Mouse (Mus musculus): Measurements from ENCODE around the gene Pdlim3. TPM values are rescaled to one million over a fixed set of nuclear protein-coding genes. Genes with fewer than 3 reads are reported as not detected.

The Pdlim3 gene
- total and polyA plus RNA-seq, 3 experiments: 0.27 TPM; not detected in 2

DNA sequence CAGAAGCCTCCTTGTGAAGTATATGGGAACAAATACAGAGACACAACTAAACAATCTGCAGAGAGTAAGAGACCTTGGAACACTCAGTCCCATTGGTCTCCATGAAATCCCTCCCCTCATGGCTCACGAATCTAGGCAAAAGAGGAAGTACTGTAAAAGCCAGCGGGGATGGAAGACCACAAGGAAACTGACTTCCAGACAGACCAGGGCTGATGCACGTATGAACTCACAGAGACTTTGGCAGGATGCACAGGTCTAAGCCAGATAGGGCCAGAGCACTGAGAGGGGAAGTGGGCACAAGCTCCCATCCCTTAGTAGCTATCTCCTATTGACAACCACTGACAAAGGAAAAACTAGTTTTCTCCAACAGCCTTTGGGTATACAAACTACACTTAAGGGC, 4.8 kb upstream of the Pdlim3 start:
- Histone ChIP-seq H3K4me3 (ENCODE audit: low read depth, low read length) (no peak overlapping the region), H3K36me3 (replicated peaks) (no peaks in the 10 kb centered on the region), H3K27me3 (ENCODE audit: insufficient read depth, low read length) (no peaks in the 10 kb centered on the region), H3K9me3 (replicated peaks) (no peaks in the 10 kb centered on the region), H3K4me1 (ENCODE audit: insufficient read depth, low read depth, low read length) (no peaks in the 10 kb centered on the region)
- TF ChIP-seq GATA2 (IDR thresholded peaks at IDR 0.05; ENCODE audit: borderline replicate concordance, low read depth, low read length) (no peak), POLR2AphosphoS5 (IDR thresholded peaks at IDR 0.05; ENCODE audit: insufficient replicate concordance, low read depth, low read length) (no peak), TAL1 (conservative IDR thresholded peaks at IDR 0.05; ENCODE audit: low read depth, low read length) (no peak), CTCF (IDR thresholded peaks at IDR 0.05; ENCODE audit: low read depth, low read length) (no peak), GATA1 (IDR thresholded peaks at IDR 0.05; ENCODE audit: borderline replicate concordance, low read length) (no peak)
- DNase-seq (ENCODE audit: low spot score) (no peak), ATAC-seq (ENCODE audit: extremely low read depth, insufficient number of reproducible peaks, low FRiP score, poor library complexity, severe bottlenecking) (no peak)

DNA sequence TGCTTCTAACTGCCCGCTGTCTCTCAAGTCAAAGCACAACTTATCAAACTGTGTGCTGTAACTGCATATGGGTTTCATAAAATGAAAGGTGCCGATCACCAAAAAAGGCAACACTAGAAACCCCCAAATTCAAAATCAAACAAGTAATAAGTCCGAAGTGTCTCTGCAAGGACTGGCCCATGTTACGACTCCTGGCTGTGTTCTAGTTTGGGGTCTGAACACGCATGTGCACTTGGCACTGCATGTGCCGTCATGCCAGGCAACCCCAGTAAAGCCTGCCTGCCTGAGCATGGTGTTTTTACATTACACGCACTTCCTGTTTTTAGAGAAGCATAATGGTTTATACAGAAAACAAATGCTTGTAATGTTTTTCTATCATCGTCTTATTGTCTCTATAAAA, 3.5 kb upstream of the Pdlim3 start:
- no peaks in the 10 kb centered on the region for H3K36me3 ChIP-seq (replicated peaks)

DNA sequence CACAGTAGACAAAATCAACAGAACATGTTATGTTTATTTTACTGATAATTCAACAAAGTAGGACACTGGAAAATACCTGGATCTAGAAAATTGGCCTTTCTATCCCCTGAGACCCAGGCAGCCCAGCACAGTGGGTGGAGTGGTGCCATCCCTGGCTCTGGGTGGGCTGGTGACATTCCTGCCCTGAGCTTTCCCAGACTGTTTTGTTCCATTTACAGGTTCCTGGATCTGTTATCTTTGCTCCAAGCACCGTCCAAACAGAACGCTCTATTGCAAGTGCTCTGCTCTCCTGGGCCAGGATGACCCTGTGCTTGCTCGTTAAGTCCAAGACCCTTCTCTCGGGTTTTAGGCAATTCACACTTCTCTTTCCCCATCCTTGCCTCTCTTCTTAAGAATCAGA, 1.5 kb upstream of the Pdlim3 start:
- H3K27me3 ChIP-seq (ENCODE audit: insufficient read depth, low read length): no peaks in the 10 kb centered on the region
- no peaks in the 10 kb centered on the region for H3K4me1 ChIP-seq (ENCODE audit: insufficient read depth, low read depth, low read length)
- no peak overlapping the region for H3K4me3 ChIP-seq (ENCODE audit: low read depth, low read length)
- H3K36me3 ChIP-seq (replicated peaks): no peaks in the 10 kb centered on the region
- ATAC-seq (ENCODE audit: extremely low read depth, insufficient number of reproducible peaks, low FRiP score, poor library complexity, severe bottlenecking) (no peak), DNase-seq (ENCODE audit: low spot score) (no peak)
- TF ChIP-seq POLR2AphosphoS5 (IDR thresholded peaks at IDR 0.05; ENCODE audit: insufficient replicate concordance, low read depth, low read length) (no peak), GATA1 (IDR thresholded peaks at IDR 0.05; ENCODE audit: borderline replicate concordance, low read length) (no peak), GATA2 (IDR thresholded peaks at IDR 0.05; ENCODE audit: borderline replicate concordance, low read depth, low read length) (no peak), TAL1 (conservative IDR thresholded peaks at IDR 0.05; ENCODE audit: low read depth, low read length) (no peak), CTCF (IDR thresholded peaks at IDR 0.05; ENCODE audit: low read depth, low read length) (no peak)
- H3K9me3 ChIP-seq (replicated peaks): no peaks in the 10 kb centered on the region

More for the DNA sequence above, 3.5 kb upstream of the Pdlim3 start:
- Histone ChIP-seq H3K27me3 (ENCODE audit: insufficient read depth, low read length) (no peaks in the 10 kb centered on the region), H3K9me3 (replicated peaks) (no peaks in the 10 kb centered on the region), H3K4me1 (ENCODE audit: insufficient read depth, low read depth, low read length) (no peaks in the 10 kb centered on the region), H3K4me3 (ENCODE audit: low read depth, low read length) (no peak overlapping the region)
- TF ChIP-seq POLR2AphosphoS5 (IDR thresholded peaks at IDR 0.05; ENCODE audit: insufficient replicate concordance, low read depth, low read length) (no peak), GATA2 (IDR thresholded peaks at IDR 0.05; ENCODE audit: borderline replicate concordance, low read depth, low read length) (no peak), GATA1 (IDR thresholded peaks at IDR 0.05; ENCODE audit: borderline replicate concordance, low read length) (no peak), TAL1 (conservative IDR thresholded peaks at IDR 0.05; ENCODE audit: low read depth, low read length) (no peak), CTCF (IDR thresholded peaks at IDR 0.05; ENCODE audit: low read depth, low read length) (no peak)
- DNase-seq (ENCODE audit: low spot score): no peak
- no peak for ATAC-seq (ENCODE audit: extremely low read depth, insufficient number of reproducible peaks, low FRiP score, poor library complexity, severe bottlenecking)

DNA sequence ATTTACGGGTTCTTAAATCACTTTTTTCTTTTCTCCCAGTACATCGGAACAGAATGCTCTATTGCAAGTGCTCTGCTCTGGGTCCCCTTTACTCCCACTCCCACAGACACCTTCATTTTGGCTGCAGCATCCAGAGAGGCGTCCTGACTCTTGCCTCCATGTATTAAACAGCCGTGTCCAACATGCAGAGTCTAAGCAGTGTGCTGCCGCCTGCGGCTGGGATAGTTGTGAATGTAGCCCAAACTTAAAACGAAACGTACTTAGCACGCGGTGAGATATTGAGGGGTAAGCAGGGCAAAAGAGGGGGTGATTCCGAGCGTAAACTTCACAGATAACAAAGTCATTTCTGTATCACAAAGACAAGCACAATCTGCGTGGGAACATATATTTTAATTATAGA, 709 bp upstream of the Pdlim3 start:
- no peaks in the 10 kb centered on the region for H3K27me3 ChIP-seq (ENCODE audit: insufficient read depth, low read length)

DNA sequence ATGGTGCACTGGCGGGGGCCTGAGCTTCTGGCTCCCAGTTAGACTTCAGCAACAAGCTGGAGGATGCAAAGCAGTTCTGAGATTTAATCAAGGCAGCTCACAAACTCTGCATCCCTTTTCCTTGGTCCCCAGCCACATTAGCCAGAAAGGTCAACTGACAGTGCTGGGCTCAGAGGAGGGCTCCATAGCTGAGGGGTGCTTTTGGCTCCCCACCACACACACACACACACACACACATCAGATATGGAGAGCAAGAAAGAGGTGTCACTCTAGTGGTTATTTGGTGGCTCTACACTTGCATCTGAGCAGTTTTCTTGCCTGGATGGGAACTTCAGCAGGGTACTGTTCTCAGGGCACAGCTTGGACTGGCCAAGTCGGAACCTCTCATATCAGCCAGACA, 514 bp downstream of the Pdlim3 start:
- TF ChIP-seq GATA1 (IDR thresholded peaks at IDR 0.05; ENCODE audit: borderline replicate concordance, low read length) (no peak), TAL1 (conservative IDR thresholded peaks at IDR 0.05; ENCODE audit: low read depth, low read length) (no peak), CTCF (IDR thresholded peaks at IDR 0.05; ENCODE audit: low read depth, low read length) (no peak), GATA2 (IDR thresholded peaks at IDR 0.05; ENCODE audit: borderline replicate concordance, low read depth, low read length) (no peak), POLR2AphosphoS5 (IDR thresholded peaks at IDR 0.05; ENCODE audit: insufficient replicate concordance, low read depth, low read length) (no peak)
- H3K4me3 ChIP-seq (ENCODE audit: low read depth, low read length): no peak overlapping the region
- H3K36me3 ChIP-seq (replicated peaks): no peaks in the 10 kb centered on the region
- H3K9me3 ChIP-seq (replicated peaks): no peaks in the 10 kb centered on the region
- no peaks in the 10 kb centered on the region for H3K27me3 ChIP-seq (ENCODE audit: insufficient read depth, low read length)
- DNase-seq (ENCODE audit: low spot score) (no peak), ATAC-seq (ENCODE audit: extremely low read depth, insufficient number of reproducible peaks, low FRiP score, poor library complexity, severe bottlenecking) (no peak)
- no peaks in the 10 kb centered on the region for H3K4me1 ChIP-seq (ENCODE audit: insufficient read depth, low read depth, low read length)

More for the DNA sequence above, 709 bp upstream of the Pdlim3 start:
- DNase-seq (ENCODE audit: low spot score) (no peak), ATAC-seq (ENCODE audit: extremely low read depth, insufficient number of reproducible peaks, low FRiP score, poor library complexity, severe bottlenecking) (no peak)
- Histone ChIP-seq H3K4me3 (ENCODE audit: low read depth, low read length) (no peak overlapping the region), H3K4me1 (ENCODE audit: insufficient read depth, low read depth, low read length) (no peaks in the 10 kb centered on the region), H3K9me3 (replicated peaks) (no peaks in the 10 kb centered on the region), H3K36me3 (replicated peaks) (no peaks in the 10 kb centered on the region)
- TF ChIP-seq CTCF (IDR thresholded peaks at IDR 0.05; ENCODE audit: low read depth, low read length) (no peak), GATA2 (IDR thresholded peaks at IDR 0.05; ENCODE audit: borderline replicate concordance, low read depth, low read length) (no peak), TAL1 (conservative IDR thresholded peaks at IDR 0.05; ENCODE audit: low read depth, low read length) (no peak), GATA1 (IDR thresholded peaks at IDR 0.05; ENCODE audit: borderline replicate concordance, low read length) (no peak), POLR2AphosphoS5 (IDR thresholded peaks at IDR 0.05; ENCODE audit: insufficient replicate concordance, low read depth, low read length) (no peak)

DNA sequence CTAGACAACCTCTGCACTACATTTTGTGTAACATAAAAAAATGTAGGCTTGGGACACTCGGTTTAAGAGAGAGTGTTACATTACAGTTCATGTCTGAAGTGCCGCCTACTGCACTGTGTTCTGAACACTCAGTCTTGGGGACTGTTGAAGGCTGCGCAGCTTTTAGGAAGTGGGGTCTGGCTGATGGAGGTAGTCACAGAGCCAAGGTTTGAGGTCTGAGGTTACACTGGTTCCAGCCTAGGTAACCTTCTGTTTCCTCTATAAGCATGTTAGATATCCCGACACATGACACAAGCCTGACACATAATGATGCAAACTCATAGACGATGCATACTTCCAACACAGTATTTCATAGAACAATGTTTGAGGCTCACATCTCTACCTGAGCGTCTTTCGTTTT, 4.5 kb downstream of the Pdlim3 start:
- Histone ChIP-seq H3K4me1 (ENCODE audit: insufficient read depth, low read depth, low read length) (no peaks in the 10 kb centered on the region), H3K27me3 (ENCODE audit: insufficient read depth, low read length) (no peaks in the 10 kb centered on the region), H3K9me3 (replicated peaks) (no peaks in the 10 kb centered on the region), H3K4me3 (ENCODE audit: low read depth, low read length) (no peak overlapping the region), H3K36me3 (replicated peaks) (no peaks in the 10 kb centered on the region)
- ATAC-seq (ENCODE audit: extremely low read depth, insufficient number of reproducible peaks, low FRiP score, poor library complexity, severe bottlenecking) (no peak), DNase-seq (ENCODE audit: low spot score) (no peak)
- TF ChIP-seq CTCF (IDR thresholded peaks at IDR 0.05; ENCODE audit: low read depth, low read length) (no peak), TAL1 (conservative IDR thresholded peaks at IDR 0.05; ENCODE audit: low read depth, low read length) (no peak), GATA2 (IDR thresholded peaks at IDR 0.05; ENCODE audit: borderline replicate concordance, low read depth, low read length) (no peak), POLR2AphosphoS5 (IDR thresholded peaks at IDR 0.05; ENCODE audit: insufficient replicate concordance, low read depth, low read length) (no peak), GATA1 (IDR thresholded peaks at IDR 0.05; ENCODE audit: borderline replicate concordance, low read length) (no peak)

All from G1E (cell line).